Mouse (Mus musculus) C2C12 (cell line): ENCODE results near the gene Hrk.

Source experiments
- CEBPB ChIP-seq: IDR thresholded peaks from one replicate; pipeline ENCODE4 v1.6.1; 2011; ENCODE audit warnings: low read depth, mild to moderate bottlenecking, control low read depth, moderate library complexity
- CTCF ChIP-seq: IDR thresholded peaks from one replicate; pipeline ENCODE4 v1.5.1; 2011; ENCODE audit not compliant: control insufficient read depth, insufficient read depth, insufficient read length
- MAX ChIP-seq: IDR thresholded peaks from one replicate; pipeline ENCODE4 v1.6.1; 2011; ENCODE audit warnings: mild to moderate bottlenecking, control low read depth

GRCm38 (mm10) chr5:118143211-118144026 is 21.0 kb upstream of the Hrk start:
- TF ChIP-seq CEBPB (no peak), MAX (no peak), CTCF (no peak)
